Mouse (Mus musculus): ENCODE measurements around the gene Camkmt. TPM values are rescaled to one million over a fixed set of nuclear protein-coding genes. Genes with fewer than 3 reads are reported as not detected.

Gene Camkmt
- polyA plus RNA-seq, 1 experiment = 0.31 TPM

- H3K4me3 ChIP-seq (replicated peaks) = no peak overlapping the region
- H3K27me3 ChIP-seq (ENCODE audit: control insufficient read depth) = no peaks in the 10 kb centered on the region
- no peaks in the 10 kb centered on the region for H3K36me3 ChIP-seq (ENCODE audit: control insufficient read depth)
- TF ChIP-seq TAL1 (IDR thresholded peaks at IDR 0.05; ENCODE audit: low read length) (no peak), GATA1 (IDR thresholded peaks at IDR 0.05; ENCODE audit: low read length) (no peak)
- no peaks in the 10 kb centered on the region for H3K4me1 ChIP-seq (ENCODE audit: control insufficient read depth)
- peaks cover 4% of the 10 kb centered on the region; the same call in 1 of the 2 replicates for H3K9me3 ChIP-seq (ENCODE audit: control insufficient read depth, low read length)
These were observed 151.8 kb downstream of the Camkmt start for GRCm38 (mm10) chr17:85242109-85242508.

GRCm38 (mm10) chr17:85248962-85249361, 158.6 kb downstream of the Camkmt start:
- Histone ChIP-seq H3K4me1 (ENCODE audit: control insufficient read depth) (no peaks in the 10 kb centered on the region), H3K9me3 (ENCODE audit: control insufficient read depth, low read length) (no peaks in the 10 kb centered on the region), H3K4me3 (replicated peaks) (no peak overlapping the region), H3K36me3 (ENCODE audit: control insufficient read depth) (no peaks in the 10 kb centered on the region), H3K27me3 (ENCODE audit: control insufficient read depth) (no peaks in the 10 kb centered on the region)
- no peak for TF ChIP-seq TAL1 (IDR thresholded peaks at IDR 0.05; ENCODE audit: low read length)
- no peak for TF ChIP-seq GATA1 (IDR thresholded peaks at IDR 0.05; ENCODE audit: low read length)

- Histone ChIP-seq H3K27me3 (ENCODE audit: control insufficient read depth) (no peaks in the 10 kb centered on the region), H3K4me1 (ENCODE audit: control insufficient read depth) (no peaks in the 10 kb centered on the region), H3K4me3 (replicated peaks) (no peak overlapping the region), H3K36me3 (ENCODE audit: control insufficient read depth) (no peaks in the 10 kb centered on the region), H3K9me3 (ENCODE audit: control insufficient read depth, low read length) (no peaks in the 10 kb centered on the region)
- no peak for TF ChIP-seq TAL1 (IDR thresholded peaks at IDR 0.05; ENCODE audit: low read length)
- no peak for TF ChIP-seq GATA1 (IDR thresholded peaks at IDR 0.05; ENCODE audit: low read length)
These were observed 159.4 kb downstream of the Camkmt start for GRCm38 (mm10) chr17:85249744-85250143.

DNA sequence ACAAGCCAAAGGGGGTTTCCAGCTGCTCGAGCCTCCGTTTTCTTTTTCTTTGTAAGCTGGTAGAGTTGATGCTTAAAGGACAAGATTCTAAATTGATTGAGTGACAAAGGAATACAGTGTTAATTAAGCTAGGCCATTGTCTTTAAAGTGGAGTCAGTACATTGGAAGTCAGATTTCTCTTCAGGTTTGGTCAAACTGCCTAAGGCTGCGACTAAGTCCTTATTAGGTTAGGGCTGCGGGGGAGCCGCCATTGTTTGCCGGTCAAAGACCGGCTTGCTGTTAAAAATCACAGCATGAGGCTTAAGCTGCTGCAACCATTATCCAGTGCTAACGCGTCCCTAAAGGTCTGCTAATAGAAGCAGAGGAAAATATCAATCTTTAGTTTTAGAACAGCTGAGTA, 166.6 kb downstream of the Camkmt start:
- no peaks in the 10 kb centered on the region for H3K9me3 ChIP-seq (ENCODE audit: control insufficient read depth, low read length)
- no peak for TF ChIP-seq TAL1 (IDR thresholded peaks at IDR 0.05; ENCODE audit: low read length)
- TF ChIP-seq GATA1 (IDR thresholded peaks at IDR 0.05; ENCODE audit: low read length) = no peak
- no peaks in the 10 kb centered on the region for H3K4me1 ChIP-seq (ENCODE audit: control insufficient read depth)
- no peaks in the 10 kb centered on the region for H3K36me3 ChIP-seq (ENCODE audit: control insufficient read depth)
- H3K27me3 ChIP-seq (ENCODE audit: control insufficient read depth) = no peaks in the 10 kb centered on the region
- H3K4me3 ChIP-seq (replicated peaks) = no peak overlapping the region

DNA sequence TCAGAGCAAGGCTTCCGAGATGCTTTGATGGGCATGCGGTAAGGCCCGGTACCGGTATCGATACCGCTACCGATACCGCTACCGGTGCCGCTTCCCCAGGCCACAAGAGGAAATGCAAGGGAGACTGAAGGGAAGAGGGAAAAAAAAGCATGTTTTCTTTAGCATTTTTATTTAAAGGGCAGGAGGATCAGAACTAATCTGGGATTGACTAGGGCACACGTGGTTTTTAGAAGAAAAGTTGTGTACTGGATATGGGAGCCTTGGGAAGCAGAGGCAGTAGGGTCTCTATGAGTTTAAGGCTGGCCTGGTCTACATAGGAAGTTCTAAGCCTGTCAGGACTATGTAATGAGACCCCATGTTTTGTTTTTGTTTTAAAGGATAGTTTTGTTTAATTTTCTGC, 167.0 kb downstream of the Camkmt start:
- H3K27me3 ChIP-seq (ENCODE audit: control insufficient read depth) = no peaks in the 10 kb centered on the region
- no peak for TF ChIP-seq GATA1 (IDR thresholded peaks at IDR 0.05; ENCODE audit: low read length)
- TF ChIP-seq TAL1 (IDR thresholded peaks at IDR 0.05; ENCODE audit: low read length) = no peak
- H3K4me1 ChIP-seq (ENCODE audit: control insufficient read depth) = no peaks in the 10 kb centered on the region
- H3K4me3 ChIP-seq (replicated peaks) = no peak overlapping the region
- H3K36me3 ChIP-seq (ENCODE audit: control insufficient read depth) = no peaks in the 10 kb centered on the region
- H3K9me3 ChIP-seq (ENCODE audit: control insufficient read depth, low read length) = no peaks in the 10 kb centered on the region

- TF ChIP-seq TAL1 (IDR thresholded peaks at IDR 0.05; ENCODE audit: low read length) (no peak), GATA1 (IDR thresholded peaks at IDR 0.05; ENCODE audit: low read length) (no peak)
These were observed 168.5 kb downstream of the Camkmt start for GRCm38 (mm10) chr17:85258703-85259341.

GRCm38 (mm10) chr17:85266831-85267422, 176.6 kb downstream of the Camkmt start:
- H3K9me3 ChIP-seq (ENCODE audit: control insufficient read depth, low read length) = peaks cover 8% of the 10 kb centered on the region
- H3K27me3 ChIP-seq (ENCODE audit: control insufficient read depth) = no peaks in the 10 kb centered on the region
- no peaks in the 10 kb centered on the region for H3K4me1 ChIP-seq (ENCODE audit: control insufficient read depth)
- H3K36me3 ChIP-seq (ENCODE audit: control insufficient read depth) = no peaks in the 10 kb centered on the region
- TF ChIP-seq GATA1 (IDR thresholded peaks at IDR 0.05; ENCODE audit: low read length) (no peak), TAL1 (IDR thresholded peaks at IDR 0.05; ENCODE audit: low read length) (no peak)
- H3K4me3 ChIP-seq (replicated peaks) = no peak overlapping the region

More at GRCm38 (mm10) chr17:85258703-85259341, 168.5 kb downstream of the Camkmt start:
- Histone ChIP-seq H3K4me3 (replicated peaks) (no peak overlapping the region), H3K4me1 (ENCODE audit: control insufficient read depth) (no peaks in the 10 kb centered on the region), H3K27me3 (ENCODE audit: control insufficient read depth) (no peaks in the 10 kb centered on the region), H3K9me3 (ENCODE audit: control insufficient read depth, low read length) (no peaks in the 10 kb centered on the region), H3K36me3 (ENCODE audit: control insufficient read depth) (no peaks in the 10 kb centered on the region)

- peaks cover 10% of the 10 kb centered on the region for H3K9me3 ChIP-seq (ENCODE audit: control insufficient read depth, low read length)
- no peak overlapping the region for H3K4me3 ChIP-seq (replicated peaks)
- H3K36me3 ChIP-seq (ENCODE audit: control insufficient read depth) = no peaks in the 10 kb centered on the region
- no peaks in the 10 kb centered on the region for H3K4me1 ChIP-seq (ENCODE audit: control insufficient read depth)
- no peaks in the 10 kb centered on the region for H3K27me3 ChIP-seq (ENCODE audit: control insufficient read depth)
- TF ChIP-seq GATA1 (IDR thresholded peaks at IDR 0.05; ENCODE audit: low read length) = no peak
- no peak for TF ChIP-seq TAL1 (IDR thresholded peaks at IDR 0.05; ENCODE audit: low read length)
These were observed 181.3 kb downstream of the Camkmt start for GRCm38 (mm10) chr17:85271466-85272175.

DNA sequence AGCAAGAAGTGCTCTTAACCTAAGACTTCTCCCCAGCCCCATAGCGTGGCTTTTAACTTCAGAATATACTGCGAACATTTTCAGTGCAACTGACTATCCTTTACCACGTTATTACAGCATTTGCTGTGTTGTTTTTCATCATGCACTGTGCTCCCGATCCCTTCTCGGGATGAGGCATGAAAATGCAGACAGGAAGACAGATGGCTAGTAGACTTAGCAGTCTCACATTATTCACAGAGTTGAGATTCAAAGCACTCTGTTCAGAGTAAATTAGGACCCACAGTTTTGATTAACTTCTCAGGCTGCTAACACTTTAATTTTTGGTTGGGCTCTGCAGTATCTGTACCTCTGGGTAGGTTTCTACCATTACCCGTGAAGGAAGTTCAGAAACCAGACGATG, 189.4 kb downstream of the Camkmt start:
- H3K4me1 ChIP-seq (ENCODE audit: control insufficient read depth) = no peaks in the 10 kb centered on the region
- TF ChIP-seq TAL1 (IDR thresholded peaks at IDR 0.05; ENCODE audit: low read length) = no peak
- TF ChIP-seq GATA1 (IDR thresholded peaks at IDR 0.05; ENCODE audit: low read length) = no peak
- no peaks in the 10 kb centered on the region for H3K36me3 ChIP-seq (ENCODE audit: control insufficient read depth)
- no peak overlapping the region for H3K4me3 ChIP-seq (replicated peaks)
- no peaks in the 10 kb centered on the region for H3K27me3 ChIP-seq (ENCODE audit: control insufficient read depth)
- H3K9me3 ChIP-seq (ENCODE audit: control insufficient read depth, low read length) = peaks cover 12% of the 10 kb centered on the region

All from erythroblast, embryonic 14.5 days (primary cell).